Mouse (Mus musculus) midbrain, embryonic 16.5 days (tissue): ENCODE data around the gene Adra2c. TPM values are rescaled to one million over a fixed set of nuclear protein-coding genes. Genes with fewer than 3 reads are reported as not detected.

Experiments
- ATAC-seq: fragments of 200-750 bp; cut with Nextera tagmentation; 2 replicates; pipeline ENCODE4 v1.8.0; 2017; ENCODE audit warnings: moderate TSS enrichment
- H3K27ac ChIP-seq: fragments of 300-500 bp; sonication (generic); 2 replicates; pipeline ENCODE4 v1.5.1; 2014; ENCODE audit warnings: mild to moderate bottlenecking, low read length, mixed read lengths
- H3K27me3 ChIP-seq: fragments of 300-500 bp; sonication (generic); 2 replicates; pipeline ENCODE4 v1.6.1; 2014; ENCODE audit warnings: low read depth, low read length, mixed read lengths; ENCODE audit not compliant: control insufficient read depth, insufficient read depth
- H3K36me3 ChIP-seq: fragments of 300-500 bp; sonication (generic); 2 replicates; pipeline ENCODE4 v1.6.1; 2014; ENCODE audit warnings: mild to moderate bottlenecking, low read length, moderate library complexity, mixed read lengths; ENCODE audit not compliant: control insufficient read depth, insufficient read depth
- H3K4me1 ChIP-seq: fragments of 300-500 bp; sonication (generic); 2 replicates; pipeline ENCODE4 v1.6.1; 2014; ENCODE audit warnings: mild to moderate bottlenecking, low read length, mixed read lengths; ENCODE audit not compliant: control insufficient read depth, insufficient read depth
- H3K4me2 ChIP-seq: fragments of 300-500 bp; sonication (generic); 2 replicates; pipeline ENCODE4 v1.6.1; 2014; ENCODE audit warnings: mild to moderate bottlenecking, low read length, mixed read lengths
- H3K4me3 ChIP-seq: fragments of 300-500 bp; sonication (generic); 2 replicates; pipeline ENCODE4 v1.5.1; 2014; ENCODE audit warnings: low read depth, mild to moderate bottlenecking, low read length, moderate library complexity, mixed read lengths
- H3K9ac ChIP-seq: fragments of 300-500 bp; sonication (generic); 2 replicates; pipeline ENCODE4 v1.6.1; 2014; ENCODE audit warnings: low read depth, low read length, mixed read lengths
- H3K9me3 ChIP-seq: fragments of 300-500 bp; sonication (generic); replicated peaks from 2 replicates; pipeline ENCODE4 v1.6.1; 2014; ENCODE audit warnings: mild to moderate bottlenecking, low read length, mixed read lengths; ENCODE audit not compliant: control insufficient read depth, poor library complexity, severe bottlenecking
- WGBS: fragments of 180-500 bp; shearing (Covaris S2); extraction: QIAGEN DNeasy Blood & Tissue Kit; methylation state at CpG from one replicate; pipeline ENCODE4 v1.1.7; 2014; 5-methylcytosine and 5-hydroxymethylcytosine counted together
- polyA plus RNA-seq: library from polyadenylated mRNA; unstranded; fragments of >200 nt; fragmentation: Nextera tagmentation; extraction: Ambion mirVana; gene quantifications from 2 replicates; pipeline ENCODE4 v1.2.1, GENCODE M21; 2015

The Adra2c gene
- polyA plus RNA-seq, 1 experiment from 2014 or later, result 0.36 TPM

DNA sequence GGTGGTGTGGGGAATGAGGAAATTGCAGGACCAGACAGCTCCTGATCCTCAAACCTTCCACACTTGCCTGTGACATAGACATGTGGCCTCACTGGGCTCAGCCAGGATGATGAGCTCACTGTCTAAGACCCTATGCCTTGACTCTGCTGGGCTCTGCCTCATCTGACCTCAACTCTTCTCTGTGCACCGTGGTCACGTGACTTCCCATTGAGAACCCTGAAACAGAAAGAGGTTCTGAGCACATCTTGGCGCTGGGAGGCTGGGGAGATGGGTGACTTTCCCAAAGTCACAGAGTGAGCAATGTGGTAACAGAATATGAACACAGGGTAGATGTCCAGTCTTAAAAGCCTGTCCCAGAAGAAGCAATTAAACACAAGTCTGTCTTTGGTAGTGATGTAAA, 37.1 kb downstream of the Adra2c start:
- H3K4me3 ChIP-seq, result no peak overlapping the region
- no peak overlapping the region for H3K4me2 ChIP-seq
- H3K36me3 ChIP-seq, result no peaks in the 10 kb centered on the region
- no peaks in the 10 kb centered on the region for H3K9me3 ChIP-seq
- peaks cover 2% of the 10 kb centered on the region; the same call in 1 of the 2 replicates for H3K27me3 ChIP-seq
- no peak overlapping the region for H3K27ac ChIP-seq
- no peak for ATAC-seq
- WGBS, result 79% methylated on average over 3 of the region's 3 CpGs
- peaks cover 10% of the 10 kb centered on the region for H3K4me1 ChIP-seq
- H3K9ac ChIP-seq, result no peak overlapping the region

DNA sequence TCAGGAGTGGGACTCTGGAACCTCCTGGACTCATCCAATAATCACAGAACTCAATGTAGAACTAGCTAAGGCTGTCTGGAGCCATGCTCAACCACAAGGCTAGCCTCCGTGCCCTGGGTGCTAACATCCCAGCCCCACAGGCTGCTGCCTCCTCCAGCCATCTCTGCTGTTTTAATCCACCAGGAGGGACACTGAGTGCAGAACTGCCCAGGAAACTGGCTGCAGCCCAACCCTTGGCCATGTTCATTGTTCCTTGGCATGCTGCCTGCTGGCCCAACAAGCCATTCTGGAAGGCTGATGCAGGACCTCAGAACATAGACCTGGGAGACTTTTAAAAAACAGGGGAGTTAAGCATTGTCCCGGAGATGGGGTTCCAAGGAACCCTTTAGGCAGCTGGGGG, 42.5 kb downstream of the Adra2c start:
- H3K9ac ChIP-seq, result no peak overlapping the region
- no peaks in the 10 kb centered on the region for H3K4me1 ChIP-seq
- 67% methylated on average over 2 of the region's 2 CpGs for WGBS
- no peak for ATAC-seq
- H3K36me3 ChIP-seq, result no peaks in the 10 kb centered on the region
- H3K9me3 ChIP-seq, result no peaks in the 10 kb centered on the region
- H3K27me3 ChIP-seq, result no peaks in the 10 kb centered on the region
- H3K4me2 ChIP-seq, result no peak overlapping the region
- no peak overlapping the region for H3K27ac ChIP-seq
- no peak overlapping the region for H3K4me3 ChIP-seq

DNA sequence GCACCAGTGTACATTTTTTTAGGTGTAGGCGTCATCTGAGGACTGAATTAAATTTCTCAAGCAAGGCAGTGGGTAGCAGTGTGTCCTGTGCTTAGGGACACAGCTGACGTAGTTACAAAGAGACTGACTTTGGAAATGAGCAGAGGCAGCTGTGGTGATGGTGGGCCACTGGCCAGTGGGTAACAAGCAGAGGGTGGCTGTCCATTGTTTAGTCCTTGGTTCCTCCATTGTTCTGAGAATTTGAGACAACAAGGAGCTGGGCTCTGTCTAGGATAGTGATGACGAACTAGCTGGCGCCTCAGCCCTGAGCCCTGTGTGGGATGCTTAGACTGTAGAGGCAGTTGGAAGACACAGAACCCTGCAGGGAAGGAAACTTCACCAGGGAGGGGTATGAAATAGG, 52.7 kb downstream of the Adra2c start:
- Histone ChIP-seq H3K27me3 (no peaks in the 10 kb centered on the region), H3K4me1 (no peaks in the 10 kb centered on the region), H3K9ac (no peak overlapping the region), H3K27ac (no peak overlapping the region), H3K36me3 (no peaks in the 10 kb centered on the region), H3K9me3 (no peaks in the 10 kb centered on the region), H3K4me3 (no peak overlapping the region), H3K4me2 (no peak overlapping the region)
- ATAC-seq, result no peak
- WGBS, result 67% methylated on average over 4 of the region's 4 CpGs

Other genes starting within 250 kb of the Adra2c start
- 0.16 and 0.31 TPM in 2 replicates for gene Hgfac, start 236.8 kb upstream of the Adra2c start, polyA plus RNA-seq
- gene Dok7, start 221.6 kb upstream of the Adra2c start, polyA plus RNA-seq, result 8.2 and 10.4 TPM in 2 replicates
- gene Lrpap1, start 172.6 kb upstream of the Adra2c start, polyA plus RNA-seq, result 133 and 141 TPM in 2 replicates
- gene Hmx1, start 110.8 kb downstream of the Adra2c start, polyA plus RNA-seq, result not detected in 2 replicates
- 0.75 and 1.5 TPM in 2 replicates for gene Cpz, start 247.4 kb downstream of the Adra2c start, polyA plus RNA-seq